Mouse (Mus musculus): Measurements from ENCODE around the gene Usp17la. TPM values are rescaled to one million over a fixed set of nuclear protein-coding genes. Genes with fewer than 3 reads are reported as not detected.

Gene Usp17la
- not detected in 2 replicates for polyA plus RNA-seq (2012; rRNA removed; ENCODE audit: low replicate concordance)

DNA sequence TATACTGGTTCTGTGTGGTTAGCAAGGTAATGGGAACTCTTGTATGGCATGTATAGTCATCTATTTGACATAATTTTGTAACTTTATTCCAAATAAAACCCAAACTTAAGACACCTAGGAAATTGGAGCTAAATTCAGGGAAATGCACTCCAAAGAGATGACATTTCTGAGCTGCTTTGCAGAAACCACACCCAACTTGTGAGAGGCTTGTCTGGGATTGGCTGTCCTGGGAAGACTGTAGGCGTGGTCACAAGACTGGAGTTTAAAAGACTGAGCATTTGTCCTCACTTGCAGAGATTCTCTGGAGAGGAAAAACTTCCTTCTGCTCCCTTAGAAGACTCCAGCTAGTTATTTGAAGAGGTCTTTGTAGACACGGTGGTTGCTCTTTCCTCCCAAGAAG, at the start of gene Usp17la:
Gene Usp17la (plus strand): TSS at position 301 of the 400 bp plus-strand sequence.

DNA sequence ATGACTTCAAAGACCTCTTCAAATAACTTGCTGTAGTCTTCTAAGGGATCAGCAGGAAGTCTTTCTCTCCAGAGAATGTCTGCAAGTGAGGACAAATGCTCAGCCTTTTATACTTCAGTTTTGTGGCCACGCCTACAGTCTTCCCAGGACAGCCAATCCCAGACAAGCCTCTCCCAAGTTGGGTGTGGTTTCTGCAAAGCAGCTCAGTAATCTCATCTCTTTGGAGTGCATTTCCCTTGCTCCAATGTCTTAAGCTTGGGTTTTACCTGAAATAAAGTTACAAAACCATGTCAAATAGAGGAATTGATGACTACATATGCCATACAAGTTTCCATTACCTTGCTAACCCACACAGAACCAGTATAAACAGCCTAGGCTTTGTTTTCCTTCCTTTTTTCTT, 14.3 kb upstream of the Usp17la start, which contains the start of gene Usp17lb:
Gene Usp17lb (minus strand): TSS at position 101 of the 400 bp plus-strand sequence.

DNA sequence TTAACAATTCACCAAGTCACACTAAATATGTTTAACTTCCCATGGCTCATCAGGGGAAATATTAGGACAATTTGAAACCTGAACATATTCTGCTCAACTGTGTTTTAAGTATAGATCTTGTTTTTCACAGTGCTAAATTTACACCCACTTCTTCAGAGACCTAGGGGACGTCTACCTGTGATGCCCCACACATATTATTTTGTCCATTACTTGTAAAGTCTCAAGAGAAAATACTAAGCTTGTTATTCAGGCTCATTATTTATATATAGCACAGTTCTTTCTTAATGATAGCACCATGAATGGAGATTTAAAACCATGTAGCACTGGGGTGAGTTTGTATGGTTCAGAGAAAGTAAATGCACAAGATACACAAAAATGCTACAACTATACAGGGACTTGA, 20.9 kb downstream of the Usp17la start, which contains the start of gene Olfr665:
Gene Olfr665 (plus strand): TSS at position 301 of the 400 bp plus-strand sequence.

DNA sequence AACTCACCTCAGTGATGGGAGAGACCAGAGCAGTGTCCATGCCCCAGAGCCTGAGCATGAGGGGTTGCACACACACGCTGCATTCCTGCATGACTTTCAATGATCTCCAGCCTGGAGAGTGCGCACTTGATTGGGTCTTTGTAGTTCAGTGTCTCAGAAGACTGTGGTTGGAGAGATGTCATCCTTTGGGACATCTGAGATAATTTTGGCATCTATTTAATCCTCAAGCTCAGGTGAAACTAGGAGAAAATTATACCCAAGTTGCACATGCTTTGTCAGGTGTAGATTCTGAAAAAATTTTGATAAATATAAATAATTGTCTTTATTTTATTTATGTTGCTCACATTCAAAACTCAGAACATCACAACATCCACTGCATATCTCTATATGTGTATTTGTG, 39.0 kb downstream of the Usp17la start, which contains the start of gene Olfr666:
Gene Olfr666 (minus strand): TSS at position 101 of the 400 bp plus-strand sequence.

Other genes with a start within 250 kb of the Usp17la start
- not detected in 2 replicates for gene Olfr656, start 243.1 kb upstream of the Usp17la start, polyA plus RNA-seq (2012; rRNA removed; ENCODE audit: low replicate concordance)
- gene Olfr657, start 232.2 kb upstream of the Usp17la start, polyA plus RNA-seq (2012; rRNA removed; ENCODE audit: low replicate concordance) = not detected in 2 replicates
- not detected in 2 replicates for gene Olfr658, start 209.7 kb upstream of the Usp17la start, polyA plus RNA-seq (2012; rRNA removed; ENCODE audit: low replicate concordance)
- not detected in 2 replicates for gene Olfr659, start 190.3 kb upstream of the Usp17la start, polyA plus RNA-seq (2012; rRNA removed; ENCODE audit: low replicate concordance)
- gene Olfr661, start 170.5 kb upstream of the Usp17la start, polyA plus RNA-seq (2012; rRNA removed; ENCODE audit: low replicate concordance) = not detected in 2 replicates
- gene Usp17le, start 79.5 kb upstream of the Usp17la start, polyA plus RNA-seq (2012; rRNA removed; ENCODE audit: low replicate concordance) = not detected in 2 replicates
- not detected in 2 replicates for gene Usp17lb, start 14.4 kb upstream of the Usp17la start, polyA plus RNA-seq (2012; rRNA removed; ENCODE audit: low replicate concordance)
- gene Olfr665, start 21.0 kb downstream of the Usp17la start, polyA plus RNA-seq (2012; rRNA removed; ENCODE audit: low replicate concordance) = not detected in 2 replicates
- gene Olfr666, start 38.9 kb downstream of the Usp17la start, polyA plus RNA-seq (2012; rRNA removed; ENCODE audit: low replicate concordance) = not detected in 2 replicates
- not detected in 2 replicates for gene Olfr667, start 64.5 kb downstream of the Usp17la start, polyA plus RNA-seq (2012; rRNA removed; ENCODE audit: low replicate concordance)
- gene Olfr668, start 71.0 kb downstream of the Usp17la start, polyA plus RNA-seq (2012; rRNA removed; ENCODE audit: low replicate concordance) = not detected in 2 replicates
- not detected in 2 replicates for gene Olfr669, start 77.2 kb downstream of the Usp17la start, polyA plus RNA-seq (2012; rRNA removed; ENCODE audit: low replicate concordance)
- not detected in 2 replicates for gene Olfr670, start 105.6 kb downstream of the Usp17la start, polyA plus RNA-seq (2012; rRNA removed; ENCODE audit: low replicate concordance)
- gene Olfr671, start 122.1 kb downstream of the Usp17la start, polyA plus RNA-seq (2012; rRNA removed; ENCODE audit: low replicate concordance) = not detected in 2 replicates
- gene Olfr672, start 145.0 kb downstream of the Usp17la start, polyA plus RNA-seq (2012; rRNA removed; ENCODE audit: low replicate concordance) = not detected in 2 replicates
- not detected in 2 replicates for gene Olfr675, start 171.5 kb downstream of the Usp17la start, polyA plus RNA-seq (2012; rRNA removed; ENCODE audit: low replicate concordance)
- gene Olfr676, start 175.7 kb downstream of the Usp17la start, polyA plus RNA-seq (2012; rRNA removed; ENCODE audit: low replicate concordance) = not detected in 2 replicates
- not detected in 2 replicates for gene Olfr677, start 194.4 kb downstream of the Usp17la start, polyA plus RNA-seq (2012; rRNA removed; ENCODE audit: low replicate concordance)
- gene Olfr678, start 207.5 kb downstream of the Usp17la start, polyA plus RNA-seq (2012; rRNA removed; ENCODE audit: low replicate concordance) = not detected in 2 replicates
- not detected in 2 replicates for gene Olfr679, start 224.2 kb downstream of the Usp17la start, polyA plus RNA-seq (2012; rRNA removed; ENCODE audit: low replicate concordance)
- gene Olfr680-ps1, start 235.8 kb downstream of the Usp17la start, polyA plus RNA-seq (2012; rRNA removed; ENCODE audit: low replicate concordance) = not detected in 2 replicates

Data from mammary gland, adult 2 months (tissue).